Mouse (Mus musculus): ENCODE data around the gene Ilkap.

The Ilkap gene

DNA sequence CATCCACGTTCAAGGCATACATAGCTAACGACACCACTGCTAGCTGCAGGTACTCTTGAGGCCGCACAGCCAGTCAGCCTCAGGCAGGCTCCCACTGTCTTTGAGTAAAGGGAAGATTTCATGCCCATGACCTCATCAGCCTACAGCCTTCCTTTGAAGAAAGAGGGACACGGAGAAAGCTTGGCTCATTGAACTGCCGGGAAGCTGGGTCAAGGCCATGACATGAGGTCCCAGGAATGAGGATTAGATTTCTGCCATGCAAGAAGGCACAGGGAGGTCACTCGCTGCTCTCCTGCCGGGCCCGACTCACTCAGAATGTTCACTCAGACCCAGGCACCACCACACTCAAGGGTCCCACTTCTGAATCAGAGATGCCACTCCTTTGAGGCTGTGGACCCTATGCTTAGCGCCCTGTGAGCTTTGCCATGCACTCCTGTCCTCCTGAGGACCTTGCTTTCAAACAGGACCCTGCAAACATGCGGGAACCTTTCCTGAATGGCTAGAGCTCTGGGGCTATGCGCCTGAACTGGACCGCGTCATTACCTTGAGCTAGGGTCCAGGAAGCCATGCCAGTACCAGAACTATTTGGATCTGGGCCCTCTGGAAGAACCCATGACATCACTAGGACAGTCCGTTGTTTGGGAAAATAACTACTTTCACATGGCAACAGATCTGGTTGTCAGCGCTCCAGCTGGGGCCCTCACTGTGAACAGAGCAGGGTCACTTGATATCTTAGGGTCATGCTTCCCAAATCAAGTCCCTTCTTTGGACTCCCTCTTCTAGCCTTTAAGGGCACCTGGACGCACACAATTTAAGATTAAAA lies 33.6 kb downstream of the Ilkap start:
- intact Hi-C loops (cut with DNase I), result no loop called here

DNA sequence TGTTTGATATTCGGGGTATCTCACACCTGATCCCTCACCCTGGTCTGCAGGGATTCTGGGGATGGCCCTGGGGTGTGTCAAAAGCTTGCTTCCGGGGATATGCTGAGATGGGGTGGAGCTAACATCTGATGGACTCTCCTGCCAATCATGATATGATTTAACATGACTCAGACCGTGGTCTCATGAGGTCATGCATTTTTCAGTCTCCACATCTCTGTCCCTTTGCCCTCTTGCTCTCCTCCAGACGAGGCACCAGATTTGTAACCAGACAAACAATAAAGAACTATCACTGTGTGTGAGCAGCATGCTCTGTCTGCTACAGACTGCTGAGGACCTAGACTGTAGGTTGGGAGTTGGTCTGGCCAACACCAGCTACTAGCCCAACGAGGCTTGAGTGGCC lies 36.5 kb downstream of the Ilkap start:
- intact Hi-C loops (cut with DNase I), result no loop called here

DNA sequence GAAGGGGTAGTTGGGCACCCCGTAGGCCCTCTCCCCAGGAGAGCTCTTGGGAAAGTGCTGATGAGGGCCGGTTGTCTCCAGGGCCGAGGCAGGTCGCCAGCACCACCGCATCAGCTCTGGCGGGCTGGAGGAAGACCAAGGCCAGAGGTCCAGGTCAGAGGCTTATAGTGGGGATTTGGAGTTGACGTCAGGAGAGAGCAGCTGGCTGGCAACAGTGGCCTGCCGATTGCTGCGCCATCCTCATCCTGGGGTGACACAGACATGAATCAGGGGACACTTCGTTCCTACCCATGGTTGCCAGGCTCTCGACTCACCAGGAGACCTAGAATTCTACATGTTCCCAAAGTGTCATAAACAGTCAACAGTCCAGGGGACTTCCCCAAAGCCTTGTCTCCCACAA lies 42.5 kb downstream of the Ilkap start:
- intact Hi-C loops (cut with DNase I), result no loop called here

DNA sequence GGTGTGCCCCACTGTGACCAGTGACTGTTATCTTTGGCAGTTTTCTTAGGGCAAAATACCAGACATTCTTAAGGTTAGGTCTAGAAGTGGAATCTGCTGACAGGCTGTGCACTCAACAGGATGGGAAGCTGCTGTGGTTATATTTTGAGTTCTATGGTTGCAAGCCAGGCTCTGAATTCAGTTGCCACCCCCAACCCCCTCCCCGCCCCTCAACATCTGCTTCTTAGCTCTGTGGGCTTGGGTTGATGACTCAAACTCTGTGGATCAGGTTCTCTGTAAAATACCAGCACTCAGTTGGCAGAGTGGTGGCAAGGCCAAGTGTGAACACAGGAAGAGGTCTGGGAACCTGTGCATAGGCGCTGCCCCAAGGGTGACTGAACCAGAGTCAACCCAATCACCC lies 46.3 kb downstream of the Ilkap start:
- intact Hi-C loops (cut with DNase I), result no loop called here

GRCm38 (mm10) chr1:91351249-91351648 lies 47.4 kb downstream of the Ilkap start:
- intact Hi-C loops (cut with DNase I), result no loop called here

- intact Hi-C loops (cut with DNase I), result no loop called here
Measured at GRCm38 (mm10) chr1:91350841-91351240, 47.8 kb downstream of the Ilkap start, which contains the start of gene Klhl30. TSS of gene Klhl30 (plus strand) at chr1:91351016.

- intact Hi-C loops (cut with DNase I), result loop anchor here (10.0 kb wide), 1 partner anchor 172 kb away; the partner anchor contains the start of gene Ramp1
Measured at GRCm38 (mm10) chr1:91346892-91347291, 51.7 kb downstream of the Ilkap start.

DNA sequence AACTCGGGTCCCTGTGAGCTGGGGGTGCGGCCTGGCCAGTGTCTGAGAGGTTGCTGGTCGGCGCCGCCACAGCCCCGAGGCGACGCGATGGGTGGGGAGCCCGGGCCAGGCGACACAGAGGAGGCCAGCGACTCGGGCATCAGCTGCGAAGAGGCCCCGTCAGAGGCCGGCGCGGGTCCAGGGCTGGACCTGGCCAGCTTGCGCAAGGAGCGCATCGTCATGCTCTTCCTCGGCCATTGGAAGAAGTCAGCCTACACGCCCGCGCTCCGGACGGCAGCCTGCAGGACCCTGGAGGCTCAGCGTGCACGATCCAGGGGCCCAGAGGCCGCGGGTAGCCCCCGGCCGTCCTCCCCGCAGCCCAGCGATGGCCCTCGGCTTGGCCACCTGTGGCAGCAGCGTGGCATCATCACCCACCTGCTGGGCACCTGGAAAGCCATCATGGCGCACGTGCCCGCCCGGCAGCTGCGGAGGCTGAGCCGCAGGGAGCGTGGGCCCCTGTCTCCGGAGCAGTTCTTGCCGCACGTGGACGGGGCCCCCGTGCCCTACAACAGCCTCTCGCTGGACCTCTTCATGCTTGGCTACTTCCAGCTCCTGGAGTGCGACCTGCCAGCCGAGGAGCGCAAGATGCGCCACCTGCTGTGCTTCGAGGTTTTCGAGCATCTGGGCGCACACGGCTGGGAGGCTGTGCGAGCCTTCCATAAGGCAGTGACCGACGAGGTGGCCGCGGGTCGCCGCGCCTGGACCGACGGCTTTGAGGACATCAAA lies 53.5 kb downstream of the Ilkap start:
- intact Hi-C loops (cut with DNase I), result loop anchor here (10.0 kb wide), 1 partner anchor 170 kb away; the partner anchor contains the start of gene Ramp1

- intact Hi-C loops (cut with DNase I), result loop anchor here (10.0 kb wide), 1 partner anchor 169 kb away; the partner anchor contains the start of gene Ramp1
Measured at GRCm38 (mm10) chr1:91344001-91344400, 54.6 kb downstream of the Ilkap start.

DNA sequence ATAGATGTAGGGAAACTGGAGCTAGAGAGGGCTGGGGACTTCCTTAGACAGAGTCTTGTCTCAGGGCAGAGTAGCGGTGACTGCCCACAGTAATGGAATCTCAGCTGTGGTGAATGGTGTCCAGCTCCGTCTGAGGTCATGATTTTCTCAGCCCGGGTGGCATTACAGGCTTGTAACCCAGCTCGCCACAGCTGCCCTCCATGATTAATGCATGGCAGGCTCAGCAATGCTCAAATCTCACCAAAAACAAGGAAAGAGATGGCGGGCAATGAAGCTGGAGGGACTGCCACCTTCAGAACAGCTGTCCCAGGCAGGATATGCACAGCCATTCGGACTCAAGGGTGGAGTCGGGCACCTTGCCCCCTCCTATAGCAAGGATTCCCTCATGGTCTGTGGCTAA lies 61.3 kb downstream of the Ilkap start:
- intact Hi-C loops (cut with DNase I), result no loop called here

DNA sequence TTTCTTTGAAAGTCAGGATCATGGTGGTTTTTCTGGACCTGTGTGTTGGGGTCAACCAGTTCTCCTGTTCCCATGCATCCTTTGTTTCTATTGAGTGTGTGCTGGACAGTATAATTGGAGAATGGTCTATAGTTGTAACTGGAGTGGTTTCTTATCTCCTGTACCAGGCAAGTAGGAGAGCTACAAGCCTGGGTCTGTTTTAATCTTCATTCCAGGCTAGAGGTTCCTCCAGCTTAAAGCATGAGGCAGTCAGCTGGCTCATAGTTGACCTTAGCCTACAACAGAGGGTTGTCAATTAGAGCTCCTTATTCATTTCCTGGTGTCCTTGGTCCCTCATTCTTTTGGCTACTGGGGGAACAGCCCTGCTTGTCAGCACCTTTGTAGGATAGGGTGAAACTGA lies 65.0 kb downstream of the Ilkap start:
- intact Hi-C loops (cut with DNase I), result no loop called here

DNA sequence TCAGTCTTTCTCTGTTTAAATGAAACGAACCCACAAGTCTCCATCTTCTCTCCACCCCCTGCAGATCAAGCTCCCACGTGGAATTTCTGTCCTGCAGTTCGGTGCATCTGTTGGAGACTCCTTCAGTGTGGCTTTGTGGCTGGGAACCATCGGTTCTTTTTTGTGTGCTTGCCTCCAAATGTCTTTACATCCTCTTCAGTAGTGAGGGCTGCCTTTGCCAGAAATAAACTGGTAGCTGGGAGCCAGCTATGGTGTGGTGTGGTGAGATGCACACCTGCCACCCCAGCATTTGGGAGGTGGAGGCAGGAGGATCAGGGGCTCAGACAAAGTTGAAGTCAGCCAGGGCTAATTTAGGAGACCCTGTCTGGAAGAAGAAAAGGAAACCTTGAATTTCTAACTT lies 66.5 kb downstream of the Ilkap start:
- intact Hi-C loops (cut with DNase I), result no loop called here

DNA sequence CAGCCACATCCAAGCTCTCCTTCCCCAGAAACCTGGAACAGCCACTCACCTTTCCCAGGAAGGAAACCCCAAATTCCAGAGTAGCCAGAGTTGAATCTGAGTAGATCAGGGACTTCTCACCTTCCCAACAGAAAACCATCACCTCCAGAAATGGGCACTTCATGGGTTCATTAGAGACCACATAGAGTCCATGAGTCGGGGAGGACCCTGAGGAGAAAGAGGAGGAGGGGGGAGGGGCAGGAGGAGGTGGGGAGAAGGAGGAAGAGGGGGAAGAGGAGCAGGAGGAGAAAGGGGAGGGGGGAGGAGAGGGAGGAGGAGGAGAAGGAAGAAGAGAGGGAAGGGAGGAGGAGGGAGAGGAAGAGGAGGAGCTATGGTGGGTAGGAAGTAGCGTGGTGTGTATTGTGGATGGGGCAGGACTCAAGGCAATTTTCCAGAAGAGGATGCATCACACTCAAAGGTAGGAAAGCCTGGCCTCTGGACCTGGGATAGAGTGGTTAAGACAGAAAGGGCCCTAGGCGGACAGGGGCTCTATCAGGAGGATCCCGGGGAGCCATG lies 73.0 kb downstream of the Ilkap start:
- intact Hi-C loops (cut with DNase I), result no loop called here

- intact Hi-C loops (cut with DNase I), result no loop called here
Measured at GRCm38 (mm10) chr1:91324646-91325045, 74.0 kb downstream of the Ilkap start.
